Mouse (Mus musculus) adrenal gland, postnatal 36 days (tissue): ENCODE data around the gene Apba2. TPM values are rescaled to one million over a fixed set of nuclear protein-coding genes. Genes with fewer than 3 reads are reported as not detected.

ENCODE experiments used
- DNase-seq, 2 experiments: peaks; one replicate each; pipeline ENCODE4 v3.0.0; 2021; ENCODE audit warnings: mixed read lengths in 1 of 2
- long read RNA-seq, 2 experiments: library from polyadenylated mRNA; stranded (forward); transcript quantifications; one replicate each; pipeline ENCODE4 v2.0.0; 2021; ENCODE audit warnings: borderline sequencing depth in 2 of 2
- total RNA-seq, 2 experiments: library from RNA; stranded (reverse); gene quantifications; 2 replicates each; pipeline ENCODE4 v1.2.3; 2021

Apba2 gene
- under 1 TPM; 0.33 TPM for total RNA-seq
- long read RNA-seq, experiment 1: 0 reads
- long read RNA-seq, experiment 2: 0 reads

GRCm38 (mm10) chr7:64501536-64502270 is at the start of gene Apba2:
Apba2 (plus strand) TSS chr7:64501706.
- peak; percentile 22 to 51 for DNase-seq

GRCm38 (mm10) chr7:64451861-64452382 is 49.6 kb upstream of the Apba2 start:
- DNase-seq: no peak

- no peak for DNase-seq
These were observed 48.9 kb upstream of the Apba2 start for GRCm38 (mm10) chr7:64452471-64453222.

- no peak for DNase-seq
These were observed 45.3 kb upstream of the Apba2 start for GRCm38 (mm10) chr7:64456176-64456575.

- no peak for DNase-seq
These were observed 44.8 kb upstream of the Apba2 start for GRCm38 (mm10) chr7:64456676-64457075.

GRCm38 (mm10) chr7:64457811-64458210 is 43.7 kb upstream of the Apba2 start:
- no peak for DNase-seq

GRCm38 (mm10) chr7:64497438-64497837 is 4.1 kb upstream of the Apba2 start:
- DNase-seq: no peak

GRCm38 (mm10) chr7:64502271-64503180 is 1.0 kb downstream of the Apba2 start:
- no peak for DNase-seq

GRCm38 (mm10) chr7:64503641-64504040 is 2.1 kb downstream of the Apba2 start:
- DNase-seq: no peak

- no peak for DNase-seq
These were observed 3.3 kb downstream of the Apba2 start for GRCm38 (mm10) chr7:64504691-64505231.

GRCm38 (mm10) chr7:64505571-64505970 is 4.1 kb downstream of the Apba2 start:
- DNase-seq: no peak

GRCm38 (mm10) chr7:64508826-64509225 is 7.3 kb downstream of the Apba2 start:
- DNase-seq: no peak

- DNase-seq: no peak
These were observed 8.4 kb downstream of the Apba2 start for GRCm38 (mm10) chr7:64509911-64510310.

GRCm38 (mm10) chr7:64510526-64511210 is 9.2 kb downstream of the Apba2 start:
- DNase-seq: no peak

GRCm38 (mm10) chr7:64513621-64514020 is 12.1 kb downstream of the Apba2 start:
- peak in 1 of 2 experiments; percentile 13 for DNase-seq

GRCm38 (mm10) chr7:64515280-64515679 is 13.8 kb downstream of the Apba2 start:
- DNase-seq: no peak

- DNase-seq: no peak
These were observed 14.4 kb downstream of the Apba2 start for GRCm38 (mm10) chr7:64515891-64516290.

- no peak for DNase-seq
These were observed 17.6 kb downstream of the Apba2 start for GRCm38 (mm10) chr7:64519091-64519490.

GRCm38 (mm10) chr7:64519521-64519920 is 18.0 kb downstream of the Apba2 start:
- no peak for DNase-seq

GRCm38 (mm10) chr7:64521695-64522408 is 20.3 kb downstream of the Apba2 start:
- no peak for DNase-seq

GRCm38 (mm10) chr7:64522409-64522730 is 20.9 kb downstream of the Apba2 start:
- DNase-seq: no peak
